Mouse (Mus musculus): ENCODE measurements around the gene Col5a3. TPM values are rescaled to one million over a fixed set of nuclear protein-coding genes. Genes with fewer than 3 reads are reported as not detected.

The Col5a3 gene
- polyA plus RNA-seq, 1 experiment from 2014 or later, result 0.06 TPM

- peaks cover 38% of the 10 kb centered on the region for H3K27me3 ChIP-seq (replicated peaks)
- WGBS, result 75% methylated on average over 1 of the region's 1 CpGs
These were observed 20.0 kb upstream of the Col5a3 start for GRCm38 (mm10) chr9:20834881-20835280.

GRCm38 (mm10) chr9:20830901-20831643, 16.2 kb upstream of the Col5a3 start:
- no peaks in the 10 kb centered on the region for H3K36me3 ChIP-seq
- H3K4me2 ChIP-seq, result 0 out of 2 replicates have a peak overlapping the region, but pooled peaks have one; percentile 17
- 15% methylated on average over 19 of the region's 19 CpGs for WGBS
- peak; percentile 79 for ATAC-seq (ENCODE audit: insufficient number of reproducible peaks, low FRiP score)
- H3K27me3 ChIP-seq (replicated peaks), result peaks cover 45% of the 10 kb centered on the region
- no peak overlapping the region; the same call in 1 of the 2 replicates for H3K27ac ChIP-seq (ENCODE audit: poor library complexity, severe bottlenecking)
- H3K9ac ChIP-seq, result no peak overlapping the region
- no peak overlapping the region for H3K4me3 ChIP-seq
- H3K9me3 ChIP-seq (replicated peaks), result no peaks in the 10 kb centered on the region
- peaks cover 6% of the 10 kb centered on the region; the same call in 1 of the 2 replicates for H3K4me1 ChIP-seq (replicated peaks)

More at GRCm38 (mm10) chr9:20834881-20835280, 20.0 kb upstream of the Col5a3 start:
- Histone ChIP-seq H3K4me3 (no peak overlapping the region), H3K27ac (ENCODE audit: poor library complexity, severe bottlenecking) (no peak overlapping the region), H3K9ac (no peak overlapping the region), H3K4me1 (replicated peaks) (peaks cover 6% of the 10 kb centered on the region; the same call in 1 of the 2 replicates), H3K9me3 (replicated peaks) (no peaks in the 10 kb centered on the region), H3K36me3 (no peaks in the 10 kb centered on the region), H3K4me2 (no peak overlapping the region)
- no peak for ATAC-seq (ENCODE audit: insufficient number of reproducible peaks, low FRiP score)

GRCm38 (mm10) chr9:20828127-20828526, 13.3 kb upstream of the Col5a3 start:
- Histone ChIP-seq H3K4me2 (no peak overlapping the region), H3K36me3 (no peaks in the 10 kb centered on the region), H3K4me3 (no peak overlapping the region), H3K4me1 (replicated peaks) (peaks cover 6% of the 10 kb centered on the region; the same call in 1 of the 2 replicates), H3K9ac (no peak overlapping the region), H3K27me3 (replicated peaks) (peaks cover 32% of the 10 kb centered on the region), H3K9me3 (replicated peaks) (no peaks in the 10 kb centered on the region), H3K27ac (ENCODE audit: poor library complexity, severe bottlenecking) (no peak overlapping the region)
- ATAC-seq (ENCODE audit: insufficient number of reproducible peaks, low FRiP score), result no peak
- 81% methylated on average over 1 of the region's 1 CpGs for WGBS

- WGBS, result 55% methylated on average over 5 of the region's 5 CpGs
- peaks cover 17% of the 10 kb centered on the region for H3K27me3 ChIP-seq (replicated peaks)
- H3K9ac ChIP-seq, result no peak overlapping the region
- H3K9me3 ChIP-seq (replicated peaks), result no peaks in the 10 kb centered on the region
- H3K4me1 ChIP-seq (replicated peaks), result peaks cover 5% of the 10 kb centered on the region; the same call in 1 of the 2 replicates
- no peak for ATAC-seq (ENCODE audit: insufficient number of reproducible peaks, low FRiP score)
- no peak overlapping the region for H3K27ac ChIP-seq (ENCODE audit: poor library complexity, severe bottlenecking)
- no peak overlapping the region for H3K4me2 ChIP-seq
- H3K4me3 ChIP-seq, result no peak overlapping the region
- no peaks in the 10 kb centered on the region for H3K36me3 ChIP-seq
These were observed 10.9 kb upstream of the Col5a3 start for GRCm38 (mm10) chr9:20825781-20826180.

GRCm38 (mm10) chr9:20822821-20823220, 8.0 kb upstream of the Col5a3 start:
- Histone ChIP-seq H3K36me3 (no peaks in the 10 kb centered on the region), H3K4me3 (no peak overlapping the region), H3K9me3 (replicated peaks) (no peaks in the 10 kb centered on the region), H3K9ac (no peak overlapping the region), H3K27me3 (replicated peaks) (no peaks in the 10 kb centered on the region), H3K4me2 (no peak overlapping the region), H3K4me1 (replicated peaks) (no peaks in the 10 kb centered on the region), H3K27ac (ENCODE audit: poor library complexity, severe bottlenecking) (no peak overlapping the region)
- WGBS, result 78% methylated on average over 3 of the region's 3 CpGs
- no peak for ATAC-seq (ENCODE audit: insufficient number of reproducible peaks, low FRiP score)

- H3K27ac ChIP-seq (ENCODE audit: poor library complexity, severe bottlenecking), result no peak overlapping the region
- no peak for ATAC-seq (ENCODE audit: insufficient number of reproducible peaks, low FRiP score)
- no peak overlapping the region for H3K4me2 ChIP-seq
- H3K36me3 ChIP-seq, result no peaks in the 10 kb centered on the region
- H3K9me3 ChIP-seq (replicated peaks), result no peaks in the 10 kb centered on the region
- peaks cover 11% of the 10 kb centered on the region for H3K27me3 ChIP-seq (replicated peaks)
- no peak overlapping the region for H3K9ac ChIP-seq
- 76% methylated on average over 5 of the region's 5 CpGs for WGBS
- peaks cover 2% of the 10 kb centered on the region for H3K4me1 ChIP-seq (replicated peaks)
- no peak overlapping the region for H3K4me3 ChIP-seq
These were observed 5.1 kb upstream of the Col5a3 start for GRCm38 (mm10) chr9:20820001-20820400.

- no peak within 1 kb of the TSS for H3K9ac ChIP-seq
- no peaks in the 10 kb centered on the region for H3K36me3 ChIP-seq
- H3K4me2 ChIP-seq, result no peak within 1 kb of the TSS
- WGBS, result 78% methylated on average over 6 of the region's 6 CpGs
- H3K27me3 ChIP-seq (replicated peaks), result peaks cover 26% of the 10 kb centered on the region
- H3K27ac ChIP-seq (ENCODE audit: poor library complexity, severe bottlenecking), result no peak within 1 kb of the TSS
- peaks cover 7% of the 10 kb centered on the region for H3K4me1 ChIP-seq (replicated peaks)
- no peak for ATAC-seq (ENCODE audit: insufficient number of reproducible peaks, low FRiP score)
- H3K4me3 ChIP-seq, result no peak within 1 kb of the TSS
- no peaks in the 10 kb centered on the region for H3K9me3 ChIP-seq (replicated peaks)
These were observed 3.4 kb upstream of the Col5a3 start, which contains the start of gene Rdh8 for GRCm38 (mm10) chr9:20818236-20818635. Gene Rdh8, plus strand, starts transcription at chr9:20818503.

- peaks cover 51% of the 10 kb centered on the region for H3K27me3 ChIP-seq (replicated peaks)
- no peak for ATAC-seq (ENCODE audit: insufficient number of reproducible peaks, low FRiP score)
- WGBS, result 11% methylated on average over 19 of the region's 19 CpGs
These were observed 2.2 kb downstream of the Col5a3 start for GRCm38 (mm10) chr9:20812537-20813271.

GRCm38 (mm10) chr9:20810773-20811172, 4.1 kb downstream of the Col5a3 start:
- WGBS, result 50% methylated on average over 1 of the region's 1 CpGs
- no peak overlapping the region for H3K4me3 ChIP-seq
- H3K36me3 ChIP-seq, result no peaks in the 10 kb centered on the region
- H3K4me1 ChIP-seq (replicated peaks), result peaks cover 7% of the 10 kb centered on the region
- H3K27me3 ChIP-seq (replicated peaks), result peaks cover 43% of the 10 kb centered on the region
- no peak overlapping the region for H3K4me2 ChIP-seq
- no peak overlapping the region for H3K27ac ChIP-seq (ENCODE audit: poor library complexity, severe bottlenecking)
- H3K9ac ChIP-seq, result no peak overlapping the region
- no peak for ATAC-seq (ENCODE audit: insufficient number of reproducible peaks, low FRiP score)
- H3K9me3 ChIP-seq (replicated peaks), result no peaks in the 10 kb centered on the region

More at GRCm38 (mm10) chr9:20812537-20813271, 2.2 kb downstream of the Col5a3 start:
- no peak overlapping the region for H3K4me3 ChIP-seq
- H3K4me2 ChIP-seq, result peak overlapping the region; percentile 34; the same call in 1 of the 2 replicates
- no peak overlapping the region for H3K27ac ChIP-seq (ENCODE audit: poor library complexity, severe bottlenecking)
- H3K36me3 ChIP-seq, result no peaks in the 10 kb centered on the region
- no peak overlapping the region for H3K9ac ChIP-seq
- H3K4me1 ChIP-seq (replicated peaks), result peaks cover 7% of the 10 kb centered on the region
- no peaks in the 10 kb centered on the region for H3K9me3 ChIP-seq (replicated peaks)

GRCm38 (mm10) chr9:20810271-20810670, 4.6 kb downstream of the Col5a3 start:
- Histone ChIP-seq H3K4me1 (replicated peaks) (peaks cover 7% of the 10 kb centered on the region), H3K4me2 (no peak overlapping the region), H3K4me3 (no peak overlapping the region), H3K36me3 (no peaks in the 10 kb centered on the region), H3K9ac (no peak overlapping the region), H3K9me3 (replicated peaks) (no peaks in the 10 kb centered on the region), H3K27me3 (replicated peaks) (peaks cover 42% of the 10 kb centered on the region), H3K27ac (ENCODE audit: poor library complexity, severe bottlenecking) (no peak overlapping the region)
- ATAC-seq (ENCODE audit: insufficient number of reproducible peaks, low FRiP score), result no peak
- 38% methylated on average over 4 of the region's 4 CpGs for WGBS

GRCm38 (mm10) chr9:20805706-20806105, 9.2 kb downstream of the Col5a3 start:
- no peak overlapping the region for H3K9ac ChIP-seq
- H3K36me3 ChIP-seq, result no peaks in the 10 kb centered on the region
- 46% methylated on average over 5 of the region's 5 CpGs for WGBS
- H3K27ac ChIP-seq (ENCODE audit: poor library complexity, severe bottlenecking), result no peak overlapping the region
- no peak overlapping the region for H3K4me3 ChIP-seq
- no peaks in the 10 kb centered on the region for H3K4me1 ChIP-seq (replicated peaks)
- H3K27me3 ChIP-seq (replicated peaks), result 0 out of 2 replicates have a peak, but pooled peaks cover 8% of the 10 kb centered on the region
- H3K4me2 ChIP-seq, result no peak overlapping the region
- peaks cover 16% of the 10 kb centered on the region for H3K9me3 ChIP-seq (replicated peaks)
- ATAC-seq (ENCODE audit: insufficient number of reproducible peaks, low FRiP score), result no peak
